Mouse (Mus musculus): ENCODE measurements at regions not wholly inside any gene's neighbourhood (a gene's known extent, or its start where the extent isn't known, plus 50 kb on each side); places are given as distances from the start of the nearest gene placed in this dataset.

DNA sequence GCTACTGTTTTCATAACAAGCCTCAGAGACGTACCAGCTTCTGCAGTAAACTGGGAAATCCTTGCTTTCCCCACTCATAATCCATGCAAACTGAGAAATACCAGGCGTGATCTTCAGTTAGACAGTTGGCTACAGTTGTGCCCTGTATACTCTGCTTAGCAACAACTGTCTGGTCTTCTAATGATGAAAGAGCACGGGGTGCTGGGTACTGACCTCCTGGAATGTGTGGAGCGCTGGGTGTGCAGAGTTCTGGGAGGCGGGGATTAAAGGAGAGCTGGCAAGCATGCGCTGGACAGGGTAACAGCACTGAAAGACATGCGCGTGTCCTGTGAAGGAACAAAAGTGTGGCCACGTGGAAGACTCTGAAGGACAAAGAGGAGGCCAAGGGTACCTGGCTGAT is 52.2 kb upstream of the Vgll2 start:
- DNase-seq (ENCODE audit: low spot score): peak; percentile 13

Data from embryo, embryonic 10 days (tissue).